Mouse (Mus musculus) liver, embryonic 11.5 days (tissue): Measurements from ENCODE around the gene Srd5a3. TPM values are rescaled to one million over a fixed set of nuclear protein-coding genes. Genes with fewer than 3 reads are reported as not detected.

Experiments
- ATAC-seq: fragments of 200-750 bp; cut with Nextera tagmentation; replicated peaks from 2 replicates; pipeline ENCODE4 v1.8.0; 2017; ENCODE audit warnings: moderate number of reproducible peaks, mild to moderate bottlenecking, moderate TSS enrichment, moderate library complexity; ENCODE audit not compliant: low FRiP score
- DNase-seq: peaks from one replicate; pipeline ENCODE4 v3.0.0-alpha.2; 2017; ENCODE audit warnings: low spot score
- H3K27ac ChIP-seq: fragments of 300-500 bp; sonication (generic); 2 replicates; pipeline ENCODE4 v1.5.1; 2014; ENCODE audit warnings: mild to moderate bottlenecking, low read depth, low read length, control low read depth
- H3K27me3 ChIP-seq: fragments of 300-500 bp; sonication (generic); replicated peaks from 2 replicates; pipeline ENCODE4 v1.6.1; 2014; ENCODE audit warnings: low read length, mixed read lengths; ENCODE audit not compliant: control insufficient read depth, insufficient read depth
- H3K36me3 ChIP-seq: fragments of 300-500 bp; sonication (generic); 2 replicates; pipeline ENCODE4 v1.6.1; 2014; ENCODE audit warnings: mild to moderate bottlenecking, low read length, moderate library complexity, mixed read lengths; ENCODE audit not compliant: control insufficient read depth, insufficient read depth
- H3K4me1 ChIP-seq: fragments of 300-500 bp; sonication (generic); replicated peaks from 2 replicates; pipeline ENCODE4 v1.6.1; 2014; ENCODE audit warnings: low read length, mixed read lengths; ENCODE audit not compliant: control insufficient read depth, insufficient read depth
- H3K4me2 ChIP-seq: fragments of 300-500 bp; sonication (generic); 2 replicates; pipeline ENCODE4 v1.6.1; 2014; ENCODE audit warnings: mild to moderate bottlenecking, control low read depth, moderate library complexity
- H3K4me3 ChIP-seq: fragments of 300-500 bp; sonication (generic); 2 replicates; pipeline ENCODE4 v1.5.1; 2014; ENCODE audit warnings: low read depth, low read length, control low read depth
- H3K9ac ChIP-seq: fragments of 300-500 bp; sonication (generic); 2 replicates; pipeline ENCODE4 v1.6.1; 2014; ENCODE audit warnings: low read depth, low read length, control low read depth
- H3K9me3 ChIP-seq: fragments of 300-500 bp; sonication (generic); 2 replicates; pipeline ENCODE4 v1.6.1; 2016; ENCODE audit warnings: low read length, inconsistent platforms, mixed read lengths; ENCODE audit not compliant: control insufficient read depth
- WGBS: fragments of 180-500 bp; shearing (Covaris S2); extraction: QIAGEN DNeasy Blood & Tissue Kit; methylation state at CpG from one replicate; pipeline ENCODE4 v1.1.7; 2014; 5-methylcytosine and 5-hydroxymethylcytosine counted together
- polyA plus RNA-seq: library from polyadenylated mRNA; unstranded; fragments of >200 nt; fragmentation: Nextera tagmentation; extraction: Ambion mirVana; gene quantifications from 2 replicates; pipeline ENCODE4 v1.2.1, GENCODE M21; 2014

The Srd5a3 gene
- polyA plus RNA-seq, 1 experiment from 2014 or later = 21.0 TPM

- Histone ChIP-seq H3K27ac (no peak overlapping the region), H3K27me3 (no peaks in the 10 kb centered on the region), H3K9ac (no peak overlapping the region), H3K9me3 (no peaks in the 10 kb centered on the region), H3K36me3 (no peaks in the 10 kb centered on the region), H3K4me2 (peak overlapping the region; percentile 79), H3K4me3 (peak overlapping the region; percentile 75; the same call in 1 of the 2 replicates), H3K4me1 (peaks cover 10% of the 10 kb centered on the region; the same call in 1 of the 2 replicates)
- DNase-seq (no peak), ATAC-seq (no peak)
- WGBS = 55% methylated on average over 7 of the region's 7 CpGs
Observed at GRCm38 (mm10) chr5:76139171-76139671, 850 bp upstream of the Srd5a3 start.

GRCm38 (mm10) chr5:76140730-76141066 is 627 bp downstream of the Srd5a3 start:
- ATAC-seq (peak; percentile 48), DNase-seq (no peak)
- Histone ChIP-seq H3K4me1 (peaks cover 10% of the 10 kb centered on the region; the same call in 1 of the 2 replicates), H3K36me3 (no peaks in the 10 kb centered on the region), H3K4me2 (peak overlapping the region; percentile 79), H3K27ac (peak overlapping the region; percentile 97; the same call in 1 of the 2 replicates), H3K9ac (peak overlapping the region; percentile 93), H3K9me3 (no peaks in the 10 kb centered on the region), H3K4me3 (peak overlapping the region; percentile 75), H3K27me3 (no peaks in the 10 kb centered on the region)
- WGBS = 8% methylated on average over 9 of the region's 9 CpGs

GRCm38 (mm10) chr5:76143356-76143755 is 3.3 kb downstream of the Srd5a3 start:
- Histone ChIP-seq H3K36me3 (no peaks in the 10 kb centered on the region), H3K27me3 (no peaks in the 10 kb centered on the region), H3K4me2 (no peak overlapping the region), H3K4me3 (no peak overlapping the region), H3K27ac (no peak overlapping the region), H3K4me1 (peaks cover 10% of the 10 kb centered on the region; the same call in 1 of the 2 replicates), H3K9ac (no peak overlapping the region), H3K9me3 (no peaks in the 10 kb centered on the region)
- no peak for ATAC-seq
- WGBS = 87% methylated on average over 4 of the region's 4 CpGs
- DNase-seq = no peak

GRCm38 (mm10) chr5:76146401-76146800 is 6.3 kb downstream of the Srd5a3 start:
- Histone ChIP-seq H3K4me3 (no peak overlapping the region), H3K9me3 (no peaks in the 10 kb centered on the region), H3K36me3 (peaks cover 6% of the 10 kb centered on the region; the same call in 1 of the 2 replicates), H3K9ac (no peak overlapping the region), H3K27me3 (no peaks in the 10 kb centered on the region), H3K4me2 (no peak overlapping the region), H3K27ac (no peak overlapping the region), H3K4me1 (no peaks in the 10 kb centered on the region)
- 0 out of 2 replicates have a peak, but pooled peaks have one; percentile 41 for ATAC-seq
- no peak for DNase-seq
- 97% methylated on average over 1 of the region's 1 CpGs for WGBS

- Histone ChIP-seq H3K9me3 (no peaks in the 10 kb centered on the region), H3K9ac (no peak overlapping the region), H3K27me3 (no peaks in the 10 kb centered on the region), H3K36me3 (peaks cover 6% of the 10 kb centered on the region; the same call in 1 of the 2 replicates), H3K27ac (no peak overlapping the region), H3K4me1 (no peaks in the 10 kb centered on the region), H3K4me3 (no peak overlapping the region), H3K4me2 (no peak overlapping the region)
- no peak for DNase-seq
- ATAC-seq = no peak
- WGBS = 92% methylated on average over 6 of the region's 6 CpGs
Observed at GRCm38 (mm10) chr5:76149436-76149835, 9.4 kb downstream of the Srd5a3 start.

- Histone ChIP-seq H3K4me1 (no peaks in the 10 kb centered on the region), H3K4me3 (no peak overlapping the region), H3K9ac (no peak overlapping the region), H3K27me3 (no peaks in the 10 kb centered on the region), H3K27ac (no peak overlapping the region), H3K4me2 (no peak overlapping the region), H3K36me3 (peaks cover 6% of the 10 kb centered on the region; the same call in 1 of the 2 replicates), H3K9me3 (no peaks in the 10 kb centered on the region)
- ATAC-seq (no peak), DNase-seq (no peak)
- 89% methylated on average over 6 of the region's 6 CpGs for WGBS
Observed at GRCm38 (mm10) chr5:76152956-76153355, 12.9 kb downstream of the Srd5a3 start.

- no peak overlapping the region for H3K9ac ChIP-seq
- H3K4me3 ChIP-seq = no peak overlapping the region
- H3K36me3 ChIP-seq = peaks cover 6% of the 10 kb centered on the region; the same call in 1 of the 2 replicates
- DNase-seq = no peak
- ATAC-seq = no peak
- no peaks in the 10 kb centered on the region for H3K4me1 ChIP-seq
- H3K27me3 ChIP-seq = no peaks in the 10 kb centered on the region
- H3K4me2 ChIP-seq = no peak overlapping the region
- H3K9me3 ChIP-seq = no peaks in the 10 kb centered on the region
- 88% methylated on average over 11 of the region's 11 CpGs for WGBS
- no peak overlapping the region for H3K27ac ChIP-seq
Observed at GRCm38 (mm10) chr5:76153430-76153829, 13.4 kb downstream of the Srd5a3 start.

GRCm38 (mm10) chr5:76154434-76155165 is 14.5 kb downstream of the Srd5a3 start:
- Histone ChIP-seq H3K4me2 (no peak overlapping the region), H3K27ac (no peak overlapping the region), H3K9me3 (no peaks in the 10 kb centered on the region), H3K4me1 (no peaks in the 10 kb centered on the region; the same call in 1 of the 2 replicates), H3K9ac (no peak overlapping the region), H3K36me3 (peaks cover 6% of the 10 kb centered on the region; the same call in 1 of the 2 replicates), H3K27me3 (no peaks in the 10 kb centered on the region), H3K4me3 (no peak overlapping the region)
- DNase-seq = no peak
- ATAC-seq = no peak
- WGBS = 87% methylated on average over 21 of the region's 21 CpGs

- Histone ChIP-seq H3K4me3 (no peak overlapping the region), H3K27ac (no peak overlapping the region), H3K9me3 (no peaks in the 10 kb centered on the region), H3K4me1 (peaks cover 13% of the 10 kb centered on the region), H3K9ac (no peak overlapping the region), H3K36me3 (no peaks in the 10 kb centered on the region; the same call in 1 of the 2 replicates), H3K27me3 (no peaks in the 10 kb centered on the region), H3K4me2 (no peak overlapping the region)
- no peak for DNase-seq
- 75% methylated on average over 6 of the region's 6 CpGs for WGBS
- ATAC-seq = no peak
Observed at GRCm38 (mm10) chr5:76159555-76159954, 19.5 kb downstream of the Srd5a3 start.
